Mouse (Mus musculus): ENCODE results near the gene Cdkl3.

The Cdkl3 gene

DNA sequence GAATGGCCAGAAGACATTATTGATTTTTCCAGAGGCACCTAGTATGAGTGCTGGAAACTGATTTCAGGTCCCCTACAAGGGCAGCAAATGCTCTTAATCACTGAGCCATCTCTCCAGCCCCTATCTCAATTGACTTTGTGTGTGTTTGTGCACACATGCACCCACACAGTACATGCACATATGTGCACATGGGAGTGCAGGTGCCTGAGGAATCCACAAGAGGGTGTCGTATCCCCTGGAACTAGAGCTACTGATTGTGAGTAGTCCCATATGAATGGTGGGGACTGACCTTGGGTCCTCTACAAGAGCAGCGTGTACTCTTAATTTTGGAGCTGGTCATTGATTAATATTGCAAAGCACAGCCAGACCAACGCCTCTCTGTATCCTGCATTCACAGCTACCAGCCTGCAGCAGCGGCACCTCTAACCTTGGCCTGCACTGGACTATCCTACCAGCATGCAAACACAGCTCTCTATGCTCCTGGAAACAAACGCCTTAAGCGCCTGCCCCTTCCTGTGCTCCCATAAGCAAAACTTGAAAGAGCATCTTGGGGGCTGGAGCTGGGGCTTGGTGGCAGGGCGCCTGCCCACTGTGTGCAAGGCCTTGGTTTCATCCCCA lies 126.5 kb downstream of the Cdkl3 start:
- no peaks in the 10 kb centered on the region for H3K36me3 ChIP-seq (ENCODE audit: control insufficient read depth, insufficient read depth, low read length, poor library complexity, severe bottlenecking)
- DNase-seq (ENCODE audit: low read depth, low spot score): no peak
- H3K27me3 ChIP-seq (ENCODE audit: control insufficient read depth, insufficient read depth, low read length, poor library complexity, severe bottlenecking): no peaks in the 10 kb centered on the region
